Mouse (Mus musculus) lung, postnatal 0 days (tissue): ENCODE results near the gene Ankar.

Source experiments
- CTCF ChIP-seq: IDR thresholded peaks from 2 replicates; pipeline ENCODE4 v1.5.1; 2016; ENCODE audit warnings: antibody characterized with exemption, mild to moderate bottlenecking
- EP300 ChIP-seq: IDR thresholded peaks from 2 replicates; pipeline ENCODE4 v1.6.1; 2016; ENCODE audit warnings: antibody characterized with exemption, mild to moderate bottlenecking, control low read depth

DNA sequence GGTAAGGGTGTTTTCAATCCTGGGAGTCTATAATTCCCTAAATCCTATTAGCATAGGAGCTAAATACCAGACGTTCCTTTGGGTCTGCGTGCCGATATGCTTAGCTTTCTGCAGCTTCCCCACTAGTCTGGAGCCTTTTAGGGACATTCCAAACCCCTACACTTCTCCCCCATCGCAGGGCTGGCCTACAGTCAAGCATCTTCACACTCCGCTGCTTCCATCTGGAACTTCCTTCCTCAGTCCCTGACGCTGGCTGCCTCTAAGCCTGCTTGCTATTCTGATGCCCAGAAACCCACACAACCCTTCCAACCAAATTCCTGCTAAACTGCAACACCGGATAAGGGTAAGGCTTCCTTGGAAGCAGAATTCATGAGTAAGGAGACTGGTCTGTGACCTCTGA, 46.0 kb upstream of the Ankar start:
- TF ChIP-seq CTCF (no peak), EP300 (no peak)
